Mouse (Mus musculus) kidney, adult 8-10 months (tissue): ENCODE results near the gene Ly6g6e.
"Not testable (repeated sequence)": the region's sequence is repeated elsewhere in the genome, so short reads cannot be mapped to it uniquely, and the experiment has no call there.

ENCODE experiments used
- DNase-seq, 2 experiments: peaks; one replicate each; pipeline ENCODE4 v3.0.0; 2022

Gene Ly6g6e

GRCm38 (mm10) chr17:35076507-35077176, at the start of gene Ly6g6e:
Ly6g6e (plus strand) TSS chr17:35076902.
- no peak for DNase-seq

GRCm38 (mm10) chr17:35027277-35028068, 49.2 kb upstream of the Ly6g6e start, which contains the start of gene Sapcd1:
Sapcd1 (minus strand) TSS chr17:35028016.
- DNase-seq: no peak

DNA sequence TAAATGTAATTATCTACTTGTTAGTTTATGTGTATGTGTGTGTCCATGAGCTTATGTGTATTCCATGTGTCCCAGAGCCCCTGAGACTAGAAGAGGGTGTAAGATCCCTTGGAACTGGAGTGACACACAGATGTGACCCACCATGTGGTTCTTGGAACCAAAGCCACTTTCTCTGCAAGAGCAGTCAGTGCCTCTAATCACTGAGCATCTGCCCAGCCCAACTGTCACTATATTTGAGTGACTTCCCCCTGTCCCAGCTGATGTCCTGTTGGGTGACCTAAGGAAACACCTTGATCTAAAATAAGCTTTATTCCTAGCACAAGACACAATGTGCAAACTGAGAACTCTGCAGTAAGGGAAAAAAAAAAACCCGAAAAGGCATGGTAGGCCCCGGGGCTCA, 48.4 kb upstream of the Ly6g6e start:
- DNase-seq: no peak

DNA sequence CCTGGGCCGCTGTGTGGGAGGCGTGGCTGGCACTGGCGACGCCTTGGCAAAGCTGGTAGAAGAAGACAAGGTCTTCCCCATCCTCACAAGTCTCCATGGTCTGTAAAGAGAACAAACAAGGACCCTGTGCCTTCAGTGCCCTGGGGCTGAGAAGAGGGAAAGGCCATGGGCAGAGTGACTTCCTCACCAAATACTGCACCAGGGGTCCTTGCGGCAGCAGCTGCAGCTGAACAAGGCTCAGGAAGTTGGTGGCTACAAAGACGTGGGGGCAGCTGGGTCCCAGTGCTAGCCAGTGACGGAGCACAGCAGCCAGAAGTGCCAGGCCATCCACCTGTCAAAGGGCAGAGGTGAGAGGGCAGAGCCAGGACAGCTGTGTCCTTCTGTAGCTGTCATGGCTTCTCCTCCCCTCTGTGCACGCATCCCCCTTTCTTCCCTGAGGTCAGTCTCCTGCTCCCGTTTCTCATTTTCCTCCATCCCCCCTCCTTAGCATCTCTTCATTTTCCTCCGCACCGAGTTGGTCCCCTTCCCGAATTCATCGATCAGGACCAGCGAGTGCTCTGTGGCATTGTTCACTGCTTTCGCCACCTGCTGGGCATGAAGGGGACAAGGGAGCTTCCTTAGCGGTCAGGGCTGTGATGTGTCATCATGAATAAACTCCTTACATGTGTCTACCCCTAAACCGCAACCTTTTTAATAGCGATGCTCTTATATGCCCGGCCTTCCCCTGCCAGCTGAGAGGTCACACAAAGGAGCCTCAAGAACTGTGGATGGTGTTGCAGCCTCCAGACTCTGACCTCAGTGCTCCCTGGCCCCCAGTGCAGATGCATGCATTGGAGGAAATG, 46.8 kb upstream of the Ly6g6e start:
- no peak for DNase-seq

DNA sequence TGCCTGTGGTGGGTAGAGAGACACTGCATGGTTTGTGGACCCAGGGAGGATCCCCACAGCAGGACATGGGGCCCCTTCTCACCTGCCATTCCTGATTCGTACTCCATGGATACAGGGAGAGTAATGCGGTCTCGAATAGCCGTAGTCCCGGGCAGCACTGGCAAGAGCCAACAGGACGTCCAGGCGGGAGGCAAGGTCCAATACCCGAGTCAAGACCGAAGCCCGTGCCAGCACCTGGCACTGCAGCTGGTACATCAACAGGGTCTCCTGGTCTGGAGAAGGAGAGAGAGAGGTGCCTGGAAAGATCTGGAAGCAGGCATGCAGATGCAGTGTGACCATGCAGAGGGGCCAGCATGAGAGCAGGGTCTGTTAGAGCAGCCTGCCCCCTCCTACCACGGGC, 45.4 kb upstream of the Ly6g6e start:
- no peak for DNase-seq

DNA sequence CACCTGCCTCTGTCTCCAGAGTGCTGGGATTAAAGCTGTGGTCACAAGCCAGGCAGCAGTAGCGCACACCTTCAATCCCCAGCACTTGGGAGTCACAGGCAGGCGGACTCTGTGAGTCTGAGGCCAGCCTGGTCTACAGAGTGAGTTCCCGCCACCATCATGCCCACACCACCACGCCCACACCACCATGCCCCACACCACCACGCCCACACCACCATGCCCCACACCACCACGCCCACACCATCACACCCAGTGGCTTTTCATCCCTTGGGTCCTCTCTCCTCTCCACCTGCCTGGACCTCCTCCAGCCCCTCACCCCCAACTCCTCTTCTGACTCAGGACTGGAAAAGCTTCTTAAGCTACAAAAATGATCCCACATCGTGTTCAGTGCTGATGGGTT, 44.8 kb upstream of the Ly6g6e start:
- DNase-seq: no peak

- no peak for DNase-seq
These were observed 44.3 kb upstream of the Ly6g6e start for GRCm38 (mm10) chr17:35032323-35032870.

GRCm38 (mm10) chr17:35033703-35034102, 43.0 kb upstream of the Ly6g6e start:
- not testable (repeated sequence) for DNase-seq

DNA sequence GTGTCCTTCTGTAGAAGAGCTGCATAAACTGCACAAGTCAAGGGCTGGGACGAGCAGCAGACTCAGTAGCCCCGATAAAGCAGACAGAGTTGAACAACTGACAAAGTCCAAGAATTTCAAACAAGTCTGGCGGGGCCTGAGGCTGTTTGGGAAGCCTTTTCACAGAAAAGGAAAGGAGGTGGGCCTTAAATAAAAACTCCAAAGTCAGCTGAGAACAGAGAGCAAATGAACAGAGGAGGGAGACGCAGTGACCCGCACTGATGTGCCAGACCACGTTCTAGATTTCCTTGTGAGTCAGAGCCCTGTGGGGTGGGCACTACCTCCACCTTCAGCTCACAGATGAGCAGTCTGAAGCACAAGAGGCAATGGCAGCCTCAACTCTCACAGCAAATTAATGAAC, 41.8 kb upstream of the Ly6g6e start:
- DNase-seq: no peak

DNA sequence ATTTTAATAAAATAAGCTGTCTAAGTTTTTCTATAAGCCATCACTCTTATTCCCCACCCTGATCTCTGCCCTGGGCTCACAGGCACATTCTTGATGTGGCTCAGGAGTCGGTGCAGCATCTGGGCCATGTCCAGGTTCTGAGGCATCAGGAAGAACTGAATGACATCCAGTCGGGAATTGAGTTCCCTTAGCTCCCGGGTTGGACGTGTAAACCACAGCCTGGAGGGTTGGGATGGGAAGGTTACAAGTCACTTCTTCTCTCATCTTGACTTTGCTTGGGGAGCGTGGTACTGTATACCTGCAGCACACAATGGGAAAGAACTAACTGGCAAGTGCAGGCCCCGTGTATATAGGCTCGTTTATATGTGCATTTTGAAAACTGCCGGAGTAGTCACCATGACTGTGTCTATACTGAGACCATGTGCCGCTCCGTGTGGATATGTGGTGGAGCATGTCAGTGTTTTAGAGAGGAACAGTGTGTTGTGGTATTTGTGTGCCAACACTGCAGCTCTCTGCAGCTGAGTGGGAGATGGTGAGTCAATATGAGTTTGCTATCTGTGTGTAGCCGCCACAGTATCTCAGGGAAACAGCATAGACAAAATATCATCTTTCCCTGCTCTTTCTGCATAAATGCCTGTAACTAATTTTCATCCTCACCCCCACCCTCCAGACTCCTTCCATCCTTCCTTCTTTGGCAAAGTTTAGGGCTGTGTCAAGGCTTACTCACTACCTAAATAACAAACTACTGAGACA, 37.4 kb upstream of the Ly6g6e start:
- DNase-seq: no peak

DNA sequence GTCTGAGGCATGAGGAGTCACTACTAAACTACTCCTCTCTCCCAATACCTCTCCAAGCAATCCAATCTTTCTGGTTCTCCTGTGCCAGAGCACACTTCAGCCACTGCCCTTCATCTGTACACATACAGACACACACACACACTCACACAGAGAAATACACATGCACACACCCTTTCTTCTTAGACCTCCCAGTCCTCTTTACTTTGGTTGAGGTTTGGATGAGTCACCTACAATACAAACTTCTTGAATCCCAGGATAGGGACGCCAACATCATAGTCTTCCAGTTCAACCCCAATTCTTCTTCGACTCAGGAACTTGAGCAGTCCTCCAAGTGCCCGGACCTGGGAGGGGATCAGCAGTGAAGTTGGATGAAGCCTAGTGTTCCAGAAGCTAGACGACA, 32.9 kb upstream of the Ly6g6e start:
- DNase-seq: no peak

DNA sequence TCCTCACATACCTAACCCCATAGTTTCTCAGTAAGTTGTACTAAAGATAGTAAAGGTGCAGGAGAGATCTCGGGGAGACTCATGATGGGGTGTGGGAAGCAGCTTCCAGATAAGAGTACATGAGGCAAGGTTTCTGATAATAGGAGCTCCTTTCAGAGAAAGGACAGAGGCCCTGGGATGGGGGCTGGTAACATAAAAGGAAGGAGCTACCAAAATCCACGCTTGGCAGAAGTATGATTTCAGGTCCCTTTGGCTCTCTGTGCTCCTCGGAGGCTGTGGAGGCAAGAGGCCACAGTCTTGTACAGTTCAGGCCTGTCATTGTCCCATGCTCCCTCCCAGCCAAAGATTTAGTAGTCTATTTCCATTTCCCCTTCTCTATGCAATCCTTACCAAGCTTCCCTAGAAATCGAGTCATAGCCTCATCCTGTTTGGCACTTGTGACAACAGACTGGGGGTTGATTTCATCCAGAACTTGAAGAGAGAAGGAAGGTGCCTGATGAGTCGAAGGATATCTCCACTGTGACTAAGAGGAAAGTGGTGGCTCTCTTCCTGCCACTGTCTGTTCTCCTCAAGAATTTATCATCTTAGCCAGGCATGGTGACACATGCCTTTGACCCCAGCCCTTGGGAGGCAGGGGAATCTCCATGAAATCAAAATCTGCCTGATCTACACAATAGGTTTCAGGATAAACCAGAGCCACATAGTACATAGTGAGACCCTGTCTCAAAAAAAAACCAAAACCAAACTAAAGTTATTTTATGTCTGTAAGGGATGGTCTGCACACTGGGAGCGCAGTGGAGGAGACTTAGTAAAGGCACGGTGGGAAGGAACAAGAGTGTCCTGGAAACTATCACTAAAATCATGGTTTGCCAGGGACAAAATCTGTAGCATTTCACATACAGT, 31.5 kb upstream of the Ly6g6e start:
- DNase-seq: no peak

GRCm38 (mm10) chr17:35045807-35046680, 30.7 kb upstream of the Ly6g6e start:
- peak in 1 of 2 experiments; percentile 15 for DNase-seq

DNA sequence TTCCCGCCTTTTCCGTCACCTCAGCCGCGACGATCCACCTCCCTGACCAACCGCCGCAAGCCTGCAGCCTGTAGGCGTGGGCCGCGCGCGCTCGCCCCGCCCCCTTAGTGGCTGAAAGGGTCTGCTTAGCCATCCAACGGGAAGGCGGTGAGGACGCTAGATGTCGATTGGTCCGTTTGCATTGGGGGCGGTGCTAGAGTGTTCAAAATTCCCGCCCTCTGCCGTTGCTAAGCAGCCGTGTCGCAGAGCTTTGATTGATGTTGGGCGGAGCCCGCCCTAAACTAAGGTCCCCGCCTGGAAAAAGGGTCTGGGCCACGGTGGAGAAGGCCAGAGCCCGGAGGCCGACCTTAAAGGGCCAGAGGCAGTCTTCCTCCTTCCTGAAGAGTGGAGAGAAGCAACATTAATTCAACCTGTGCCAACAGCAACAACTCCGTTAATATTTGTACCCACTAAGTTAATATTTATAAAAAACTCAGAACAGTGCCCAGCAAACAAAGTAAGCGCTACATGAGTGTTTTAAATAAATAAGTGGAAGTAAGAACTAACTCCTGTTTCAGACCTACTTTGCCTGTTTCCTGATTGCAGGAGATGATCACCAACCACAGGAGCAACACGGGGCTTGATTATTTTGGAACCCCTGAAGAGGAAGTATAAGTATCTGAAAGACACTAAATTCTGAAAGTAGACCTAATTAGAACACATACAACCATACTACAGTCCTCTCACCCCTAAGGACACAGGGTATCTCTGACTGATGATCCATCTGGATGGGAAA, 29.8 kb upstream of the Ly6g6e start, which contains the start of gene Msh5:
Gene Msh5 (minus strand): TSS at position 65 of the 775 bp plus-strand sequence.
- peak; percentile 99 for DNase-seq

GRCm38 (mm10) chr17:35047688-35048087, 29.0 kb upstream of the Ly6g6e start:
- DNase-seq: peak; percentile 71 to 90

GRCm38 (mm10) chr17:35048149-35048931, 28.4 kb upstream of the Ly6g6e start:
- DNase-seq: peak in 1 of 2 experiments; percentile 22

- DNase-seq: no peak
These were observed 27.7 kb upstream of the Ly6g6e start for GRCm38 (mm10) chr17:35048932-35049440.

DNA sequence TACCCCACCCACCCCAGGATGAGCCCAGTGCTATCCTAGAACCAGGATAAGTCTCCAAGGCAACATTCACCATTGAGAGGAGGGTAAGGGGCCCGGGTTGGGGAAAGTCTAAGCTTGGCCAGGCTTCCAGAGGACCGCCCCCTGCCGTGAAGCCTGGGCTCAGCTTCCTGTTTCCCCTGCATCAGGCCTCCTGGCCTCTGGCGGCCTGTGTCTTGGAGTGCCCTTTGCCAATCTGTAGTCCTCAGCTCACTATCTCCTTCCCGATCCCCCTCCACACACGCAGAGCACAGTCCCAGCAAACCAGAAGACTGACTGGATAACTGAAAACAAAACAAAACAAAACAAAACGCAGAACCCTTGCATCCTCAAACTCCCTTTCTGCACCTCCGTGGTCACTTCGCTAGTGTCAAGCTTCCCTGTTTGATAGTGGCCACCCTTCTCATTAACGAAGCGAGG, 27.1 kb upstream of the Ly6g6e start, which contains the start of gene Clic1:
Gene Clic1 (plus strand): TSS at position 406 of the 456 bp plus-strand sequence.
- peak in 1 of 2 experiments; percentile 53 for DNase-seq
